Comparison of ENCODE assay signal across 9 mouse cellular contexts in the genomic region with DNA sequence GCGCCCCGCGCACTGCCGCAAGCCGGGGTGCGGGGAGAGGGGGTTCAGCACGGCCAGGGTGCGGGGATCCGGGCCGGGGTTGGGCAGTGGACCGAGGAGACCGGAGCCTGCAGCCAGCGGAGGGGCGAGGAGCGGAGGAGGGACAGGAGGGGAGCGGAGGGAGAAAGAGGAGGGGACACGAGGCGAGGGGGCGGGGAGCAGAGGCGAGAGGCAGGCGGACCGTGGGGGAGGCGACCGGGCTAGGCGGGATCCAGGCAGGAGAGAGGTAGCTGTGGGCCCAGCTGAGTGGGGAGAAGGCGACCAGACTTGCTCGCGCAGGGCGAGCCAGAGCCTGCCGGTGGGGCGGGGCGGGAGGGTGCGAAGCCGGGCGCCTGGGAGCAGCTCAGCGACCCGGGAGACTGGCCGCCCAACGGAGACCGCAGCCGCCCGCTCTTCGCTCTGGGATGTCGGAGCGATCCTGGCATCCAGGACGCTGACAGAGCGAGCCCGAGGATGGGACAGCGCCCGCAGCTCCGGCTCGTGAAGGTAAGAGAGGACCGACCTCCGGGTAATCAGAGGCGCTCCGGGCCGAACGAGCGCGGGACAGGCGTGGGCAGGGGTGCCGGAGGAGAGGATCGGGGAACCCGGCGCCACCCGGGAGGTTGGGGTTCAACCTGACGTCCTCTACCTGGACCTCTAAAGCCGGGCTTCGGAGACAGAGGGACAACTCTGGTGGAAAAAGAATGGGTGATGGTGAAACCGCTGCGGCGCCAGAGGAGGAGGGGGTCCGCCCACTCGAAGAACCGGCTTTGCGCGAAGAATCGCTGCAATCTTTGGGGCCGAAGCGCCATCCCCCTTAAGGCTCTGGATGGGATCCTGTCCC. TPM values are rescaled to one million over a fixed set of nuclear protein-coding genes. Genes with fewer than 3 reads are reported as not detected.
A peak's percentile ranks its signal among the peaks of the same experiment; 100 is the strongest.
DNase-seq lines count a peak whose midpoint lies in the region; ATAC-seq and TF ChIP-seq lines count a peak whose summit lies in the region.
"Had no signal": no experiment of that assay in that cellular context is flagged by ENCODE, and none has a peak within 500 bp of the region (broad histone marks: within the 10 kb centered on the region; RNA-seq: fewer than 3 reads in every experiment).

A gene (plus strand): TSS at position 276 of the 862 bp plus-strand sequence.

- no peak for TF ChIP-seq CTCF in thymus, adult 2 months (IDR thresholded peaks at IDR 0.05; ENCODE audit: borderline replicate concordance, control insufficient read depth, extremely low read depth, insufficient read depth, low read length, poor library complexity)

- peak within 1 kb of the TSS; percentile 37 to 45 for H3K4me3 ChIP-seq in heart, embryonic 14.5 days (ENCODE audit: control insufficient read depth in 1 of 2, insufficient read depth in 1 of 2, low read depth in 1 of 2, low read length in 2 of 2)
- peak within 1 kb of the TSS; percentile 68 for H3K4me3 ChIP-seq in ES-E14 (ENCODE audit: insufficient read depth in 1 of 2, low read depth in 1 of 2, low read length in 2 of 2, poor library complexity in 1 of 2, severe bottlenecking in 1 of 2)
- peak within 1 kb of the TSS; percentile 54 for H3K4me3 ChIP-seq in hindbrain, embryonic 11.5 days (ENCODE audit: low read depth, low read length)
- peak within 1 kb of the TSS; percentile 51 for H3K4me3 ChIP-seq in limb, embryonic 15.5 days
- H3K4me3 ChIP-seq in thymus, adult 2 months (ENCODE audit: control insufficient read depth, insufficient read depth, low read length), result no peak within 1 kb of the TSS

- DNase-seq in heart, adult 8-10 months (ENCODE audit: low spot score), result no peak
- peak; percentile 34 for DNase-seq in ES-E14 (ENCODE audit: low read depth, low spot score)
- peak; percentile 39 to 61 for DNase-seq in cerebellum, postnatal 4 days (ENCODE audit: low spot score in 2 of 2)
- peak; percentile 73 for DNase-seq in hindbrain, embryonic 11.5 days (ENCODE audit: low spot score)
- DNase-seq in right cerebral cortex, adult 2 months (ENCODE audit: low spot score in 2 of 2), result peak; percentile 34 to 44
- DNase-seq in thymus, adult 2 months, result no peak

- H3K4me1 ChIP-seq in heart, embryonic 14.5 days (ENCODE audit: control insufficient read depth in 2 of 2, insufficient read depth in 2 of 2, low read length in 2 of 2), result peaks cover 4 to 19% of the 10 kb centered on the region in 2 experiments; a peak in 3 of 4 replicates
- H3K4me1 ChIP-seq in ES-E14 (ENCODE audit: control insufficient read depth in 2 of 2, insufficient read depth in 2 of 2, low read length in 2 of 2, poor library complexity in 1 of 2), result 0 out of 4 replicates have a peak, but pooled peaks cover 0 to 2% of the 10 kb centered on the region in 2 experiments
- H3K4me1 ChIP-seq in hindbrain, embryonic 11.5 days (replicated peaks; ENCODE audit: control insufficient read depth, insufficient read depth, low read length), result peaks cover 10% of the 10 kb centered on the region
- H3K4me1 ChIP-seq in limb, embryonic 15.5 days, result peaks cover 22% of the 10 kb centered on the region
- no peaks in the 10 kb centered on the region for H3K4me1 ChIP-seq in thymus, adult 2 months (replicated peaks; ENCODE audit: control insufficient read depth, insufficient read depth, low read length)

- in situ Hi-C loops in ES-E14 (cut with MboI; ENCODE audit: low sequenced_read_pairs in 2 of 2, unreplicated experiment in 2 of 2), result no loop called here

- 2% methylated on average over 72 of the region's 80 CpGs for WGBS in heart, embryonic 14.5 days
- WGBS in hindbrain, embryonic 11.5 days, result under 1% methylated on average over 70 of the region's 80 CpGs
- under 1% methylated on average over 70 of the region's 80 CpGs for WGBS in limb, embryonic 15.5 days
- WGBS in thymus, adult 2 months, result 7% methylated on average over 79 of the region's 80 CpGs

- H3K9me3 ChIP-seq in heart, embryonic 14.5 days (ENCODE audit: control insufficient read depth, low read length), result no peaks in the 10 kb centered on the region
- no peaks in the 10 kb centered on the region for H3K9me3 ChIP-seq in ES-E14 (ENCODE audit: control insufficient read depth, insufficient read depth, low read depth, low read length)
- no peaks in the 10 kb centered on the region for H3K9me3 ChIP-seq in hindbrain, embryonic 11.5 days (ENCODE audit: control insufficient read depth, low read length)
- H3K9me3 ChIP-seq in limb, embryonic 15.5 days, result no peaks in the 10 kb centered on the region

- no peaks in the 10 kb centered on the region for H3K36me3 ChIP-seq in heart, embryonic 14.5 days (ENCODE audit: control insufficient read depth, insufficient read depth, low read length)
- H3K36me3 ChIP-seq in ES-E14 (ENCODE audit: control insufficient read depth, insufficient read depth, low read length, poor library complexity, severe bottlenecking), result no peaks in the 10 kb centered on the region
- no peaks in the 10 kb centered on the region for H3K36me3 ChIP-seq in hindbrain, embryonic 11.5 days (ENCODE audit: control insufficient read depth, insufficient read depth, low read length)
- H3K36me3 ChIP-seq in limb, embryonic 15.5 days, result no peaks in the 10 kb centered on the region
- no peaks in the 10 kb centered on the region for H3K36me3 ChIP-seq in thymus, adult 2 months (ENCODE audit: control insufficient read depth, insufficient read depth, low read length)

- no peak for ATAC-seq in heart, embryonic 14.5 days (ENCODE audit: insufficient number of reproducible peaks, insufficient read depth, low FRiP score, low read depth)
- ATAC-seq in hindbrain, embryonic 11.5 days (ENCODE audit: low FRiP score), result peak; percentile 60
- no peak for ATAC-seq in limb, embryonic 15.5 days (ENCODE audit: insufficient number of reproducible peaks, low FRiP score, low TSS enrichment, low read depth)

- H3K9ac ChIP-seq in heart, embryonic 14.5 days (ENCODE audit: low read length), result no peak within 1 kb of the TSS
- H3K9ac ChIP-seq in ES-E14 (ENCODE audit: insufficient read depth, low read depth, low read length, poor library complexity, severe bottlenecking), result peak within 1 kb of the TSS; percentile 27; the same call in 1 of the 2 replicates
- H3K9ac ChIP-seq in hindbrain, embryonic 11.5 days (ENCODE audit: low read depth, low read length), result peak within 1 kb of the TSS; percentile 71
- H3K9ac ChIP-seq in limb, embryonic 15.5 days, result peak within 1 kb of the TSS; percentile 44; the same call in 1 of the 2 replicates

- no peak within 1 kb of the TSS for H3K27ac ChIP-seq in heart, embryonic 14.5 days (replicated peaks in 1 of 2; ENCODE audit: control insufficient read depth in 1 of 2, insufficient read depth in 1 of 2, low read depth in 2 of 2, low read length in 2 of 2)
- no peak within 1 kb of the TSS for H3K27ac ChIP-seq in ES-E14 (ENCODE audit: insufficient read depth, low read depth, low read length, poor library complexity, severe bottlenecking)
- no peak within 1 kb of the TSS for H3K27ac ChIP-seq in hindbrain, embryonic 11.5 days (ENCODE audit: low read depth, low read length)
- H3K27ac ChIP-seq in limb, embryonic 15.5 days, result no peak within 1 kb of the TSS
- no peak within 1 kb of the TSS for H3K27ac ChIP-seq in thymus, adult 2 months (ENCODE audit: control insufficient read depth, insufficient read depth, low read length)

- H3K4me2 ChIP-seq in heart, embryonic 14.5 days (ENCODE audit: low read length), result peak within 1 kb of the TSS; percentile 77
- H3K4me2 ChIP-seq in hindbrain, embryonic 11.5 days (replicated peaks; ENCODE audit: low read depth, low read length), result peak within 1 kb of the TSS; percentile 99
- peak within 1 kb of the TSS; percentile 99 for H3K4me2 ChIP-seq in limb, embryonic 15.5 days

- peaks cover 88% of the 10 kb centered on the region for H3K27me3 ChIP-seq in heart, embryonic 14.5 days (ENCODE audit: control insufficient read depth, insufficient read depth, low read length)
- peaks cover 53% of the 10 kb centered on the region for H3K27me3 ChIP-seq in hindbrain, embryonic 11.5 days (ENCODE audit: control insufficient read depth, insufficient read depth, low read length)
- peaks cover 75% of the 10 kb centered on the region for H3K27me3 ChIP-seq in limb, embryonic 15.5 days
- no peaks in the 10 kb centered on the region; the same call in 1 of the 2 replicates for H3K27me3 ChIP-seq in thymus, adult 2 months (ENCODE audit: control insufficient read depth, insufficient read depth, low read length)

- no peak for TF ChIP-seq POLR2A in thymus, adult 2 months (IDR thresholded peaks at IDR 0.05; ENCODE audit: control insufficient read depth, extremely low read depth, insufficient read depth, low read length, poor library complexity)

TF ChIP-seq in ES-E14, 5 proteins besides CTCF, POLR2A, EP300 and RAD21:
- no peak for TF ChIP-seq HCFC1 (IDR thresholded peaks at IDR 0.05; ENCODE audit: borderline replicate concordance, insufficient read depth, low read length)
- TF ChIP-seq ZNF384 (IDR thresholded peaks at IDR 0.05; ENCODE audit: low read depth, low read length), result no peak
- TF ChIP-seq ZC3H11A (IDR thresholded peaks at IDR 0.05; ENCODE audit: borderline replicate concordance, low read depth, low read length), result no peak
- TF ChIP-seq CHD2 (IDR thresholded peaks at IDR 0.05; ENCODE audit: low read depth, low read length), result no peak
- TF ChIP-seq MAFK (IDR thresholded peaks at IDR 0.05; ENCODE audit: insufficient read depth, low read depth, low read length), result no peak

RNA-seq across cellular contexts. Expression of the gene that starts here (rescaled TPM):
- not detected in 2 replicates for polyA plus RNA-seq in heart, embryonic 14.5 days (2014; fragmentation: Nextera tagmentation; extraction: Ambion mirVana)
- total RNA-seq in heart, adult 8-10 months (2022), result not detected
- 0.09 and 0.11 TPM in 2 replicates for total RNA-seq in ES-E14 (2012; rRNA removed)
- polyA plus RNA-seq in hindbrain, embryonic 11.5 days (2014; fragmentation: Nextera tagmentation; extraction: Ambion mirVana), result 0.73 and 1.1 TPM in 2 replicates
- not detected in 2 replicates for polyA plus RNA-seq in limb, embryonic 15.5 days (2015; fragmentation: Nextera tagmentation; extraction: Ambion mirVana)
- polyA plus RNA-seq in thymus, adult 2 months (2012; rRNA removed), result 0.19 and 0.24 TPM in 2 replicates
- total RNA-seq: hematopoietic stem cell, adult 5-6 weeks had no signal

Comparison
In these comparisons a context has a peak if more than half of its experiments do, and no peak if none do; other contexts are left out.
1. Peak in DNase-seq, H3K4me3 ChIP-seq and H3K9ac ChIP-seq in ES-E14; RNA of the gene not detected or under 1 TPM.
2. DNase-seq: peak in cerebellum, postnatal 4 days (2 of 2), hindbrain, embryonic 11.5 days (single experiment) and right cerebral cortex, adult 2 months (2 of 2); none in heart, adult 8-10 months (single experiment) and thymus, adult 2 months (single experiment).
3. Peak in every context shown above with its lines, with median percentiles within 50 percentile points of each other: H3K4me2 ChIP-seq.